Mouse (Mus musculus): ENCODE measurements around the gene Slfn8.

GRCm38 (mm10) chr11:83057863-83058262 is 37.3 kb upstream of the Slfn8 start:
- TF ChIP-seq CTCF (IDR thresholded peaks at IDR 0.05; ENCODE audit: insufficient read depth, low read depth, low read length) (no peak), POLR2A (IDR thresholded peaks at IDR 0.05; ENCODE audit: insufficient read depth, low read depth, low read length) (no peak)

Data from olfactory bulb, adult 2 months (tissue).